Mouse (Mus musculus): ENCODE results near the gene Lin7a.

DNA sequence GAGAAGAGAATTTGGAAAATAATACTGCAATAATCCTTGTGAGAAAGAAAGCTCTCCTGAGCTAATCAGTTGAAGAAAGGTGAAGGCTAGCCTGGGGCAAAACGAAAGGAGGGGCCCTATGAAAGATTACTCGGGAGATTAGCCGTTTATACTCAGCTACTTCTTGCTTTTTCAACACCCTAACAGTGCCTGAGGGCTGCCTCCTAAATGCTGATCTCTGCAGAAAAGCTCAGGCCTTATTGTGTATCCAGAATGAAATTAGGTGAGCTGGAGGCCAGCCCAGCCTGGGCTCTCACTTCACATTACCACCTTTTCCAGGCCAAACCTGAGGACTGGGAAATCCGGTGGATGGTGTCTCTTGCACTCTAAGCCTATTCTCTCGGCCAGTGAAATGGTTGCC lies 165.5 kb downstream of the Lin7a start:
- TF ChIP-seq GATA1 (IDR thresholded peaks at IDR 0.05; ENCODE audit: low read length) (no peak), TAL1 (IDR thresholded peaks at IDR 0.05; ENCODE audit: low read length) (no peak)

Measured in erythroblast, embryonic 14.5 days (primary cell).